Mouse (Mus musculus) lung, postnatal 0 days (tissue): ENCODE data around the gene Gemin5.

Experiments used
- CTCF ChIP-seq: IDR thresholded peaks from 2 replicates; pipeline ENCODE4 v1.5.1; 2016; ENCODE audit warnings: antibody characterized with exemption, mild to moderate bottlenecking
- EP300 ChIP-seq: IDR thresholded peaks from 2 replicates; pipeline ENCODE4 v1.6.1; 2016; ENCODE audit warnings: antibody characterized with exemption, mild to moderate bottlenecking, control low read depth

DNA sequence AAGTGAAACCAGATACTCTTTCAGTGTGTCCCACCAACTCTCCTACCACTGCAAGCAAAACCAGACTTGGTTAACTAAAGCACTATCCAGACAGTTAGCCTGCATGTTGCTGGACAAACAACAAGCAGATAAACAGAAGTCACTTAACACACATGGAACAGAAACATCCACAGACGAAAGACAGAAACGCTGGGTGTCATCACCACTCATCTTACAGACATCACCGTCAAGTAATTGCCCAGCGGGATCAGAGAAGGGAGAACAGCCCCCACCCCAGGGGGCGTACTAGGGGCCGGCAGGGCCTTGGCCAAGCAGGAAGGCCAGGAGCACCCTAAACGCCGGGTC lies 545 bp downstream of the Gemin5 start:
- TF ChIP-seq CTCF (no peak), EP300 (no peak)
